Mouse (Mus musculus) thymus, postnatal 25 days (tissue): Measurements from ENCODE around the gene Vapa.
"Not testable (repeated sequence)": the region's sequence is repeated elsewhere in the genome, so short reads cannot be mapped to it uniquely, and the experiment has no call there.

Experiments
- DNase-seq: peaks from one replicate; pipeline ENCODE4 v3.0.0; 2022

The Vapa gene

DNA sequence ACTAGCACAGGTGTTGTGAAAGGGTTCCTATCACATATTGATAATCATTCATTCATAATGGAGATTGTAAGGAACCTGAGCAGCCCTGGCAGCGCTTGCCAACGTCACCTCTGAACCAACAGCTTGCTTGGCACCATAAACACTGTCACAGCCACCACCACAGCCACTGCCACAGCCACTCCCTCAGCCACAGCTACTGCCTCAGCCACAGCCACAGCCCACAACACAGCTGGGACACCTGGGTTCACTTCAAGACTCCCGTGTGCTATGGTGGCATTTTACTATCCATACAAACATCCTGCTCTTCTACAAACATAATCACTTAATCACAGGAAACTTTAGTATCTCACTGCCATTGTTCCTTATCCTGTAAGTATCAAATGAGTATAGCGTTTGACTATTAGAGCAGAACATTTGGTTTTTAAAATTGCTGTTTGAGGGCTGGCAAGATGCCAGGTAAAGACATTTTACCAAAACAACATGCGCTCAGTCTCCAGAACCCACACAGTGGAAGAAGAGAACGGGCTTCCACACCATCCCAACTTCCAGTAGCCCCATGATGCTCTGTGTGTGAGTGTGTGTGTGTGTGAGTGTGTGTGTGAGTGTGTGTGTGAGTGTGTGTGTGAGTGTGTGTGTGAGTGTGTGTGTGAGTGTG is 51.9 kb downstream of the Vapa start:
- DNase-seq: no peak

DNA sequence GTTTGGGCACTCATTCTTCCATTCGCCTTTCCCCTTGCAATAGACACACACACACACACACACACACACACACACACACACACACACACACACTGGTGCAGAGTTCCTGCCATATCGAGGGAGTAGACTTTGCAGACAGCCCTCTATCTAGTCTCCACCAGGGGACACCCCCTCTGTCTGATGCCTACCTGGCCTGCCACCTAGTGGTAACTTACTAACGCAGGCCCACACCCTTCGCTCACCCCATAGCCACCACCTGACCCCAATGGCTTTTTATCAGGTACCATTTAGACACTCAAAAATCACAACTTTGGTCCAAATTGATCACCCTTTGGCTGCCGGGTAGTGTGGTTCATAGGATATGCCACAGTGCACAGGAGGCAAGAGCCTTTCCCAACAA is 54.1 kb downstream of the Vapa start:
- DNase-seq: peak; percentile 41

DNA sequence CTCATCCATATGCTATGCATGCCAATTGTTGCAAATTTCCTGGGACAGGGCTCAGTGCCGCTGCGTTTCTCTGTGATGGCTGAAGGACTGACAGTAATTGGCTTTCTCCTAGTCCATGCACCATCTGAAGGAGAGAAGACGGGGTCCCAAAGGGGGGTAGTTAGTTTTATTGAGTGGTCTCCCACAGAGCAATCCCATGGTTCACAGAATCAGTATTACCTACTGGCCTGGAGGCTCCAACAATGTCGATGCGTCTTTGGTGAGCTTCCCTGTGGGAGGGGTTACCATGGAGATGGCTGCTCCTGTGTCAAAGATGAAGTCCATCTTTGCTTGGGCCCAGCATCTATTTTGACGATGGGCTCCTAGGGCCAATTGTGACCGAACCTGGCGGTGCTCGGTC is 54.6 kb downstream of the Vapa start:
- no peak for DNase-seq

DNA sequence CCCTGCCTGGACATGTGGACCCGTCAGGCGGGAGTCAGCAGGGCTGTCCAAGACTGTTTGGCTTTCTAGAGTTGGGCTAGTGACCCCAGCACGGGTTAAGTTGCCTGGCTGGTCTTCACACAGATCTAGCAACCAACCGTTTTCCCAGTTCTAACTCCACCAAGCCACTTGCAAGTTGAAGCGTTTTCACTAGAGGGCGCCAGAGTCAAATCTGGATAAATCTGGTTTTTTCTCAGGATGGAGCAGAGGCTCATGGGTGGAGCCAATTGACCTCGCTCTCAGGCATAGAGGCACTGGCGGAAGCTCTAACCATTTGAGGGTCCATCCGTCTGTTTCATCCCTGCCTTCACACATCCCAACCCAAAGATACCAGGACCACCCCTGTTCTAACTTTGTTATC is 55.1 kb downstream of the Vapa start:
- DNase-seq: peak; percentile 45

DNA sequence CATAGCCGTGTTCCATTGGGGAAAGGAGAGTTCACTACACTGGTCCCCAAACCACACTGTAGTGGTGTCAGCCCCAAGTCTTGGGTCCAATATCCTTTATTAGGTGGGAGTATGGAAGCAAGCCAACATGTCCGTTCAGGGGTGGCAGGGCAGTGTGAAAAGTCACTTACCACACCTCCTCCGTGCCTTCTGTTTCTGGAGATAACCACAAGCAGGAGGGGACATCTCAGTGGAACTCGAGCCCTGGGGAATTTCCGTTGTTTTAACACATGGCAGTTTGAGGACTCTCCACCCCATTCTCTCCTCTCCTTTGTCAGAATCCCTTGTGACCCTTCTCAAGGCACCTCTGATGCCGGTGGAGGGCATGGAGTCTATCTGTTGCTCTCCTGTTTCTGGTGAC is 56.1 kb downstream of the Vapa start:
- DNase-seq: no peak

DNA sequence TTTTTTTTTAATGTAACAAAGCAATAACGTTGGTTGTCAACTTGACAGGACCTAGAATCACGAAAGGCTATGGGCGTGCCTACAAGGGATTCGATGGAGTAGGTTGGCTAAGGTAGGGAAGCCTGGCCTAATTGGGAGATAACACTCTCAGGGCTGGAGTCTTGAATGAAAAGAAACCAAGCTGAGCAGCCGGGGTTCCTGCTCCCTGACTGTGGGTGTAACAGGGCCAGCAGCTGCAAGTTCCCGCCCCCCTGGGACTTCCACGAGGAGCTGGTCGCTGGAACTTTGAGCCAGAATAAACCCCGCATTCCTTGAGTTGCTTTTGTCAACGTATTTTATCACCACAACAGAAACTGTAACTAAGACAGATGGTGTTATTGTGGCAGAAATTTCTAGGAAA is 56.6 kb downstream of the Vapa start:
- DNase-seq: no peak

DNA sequence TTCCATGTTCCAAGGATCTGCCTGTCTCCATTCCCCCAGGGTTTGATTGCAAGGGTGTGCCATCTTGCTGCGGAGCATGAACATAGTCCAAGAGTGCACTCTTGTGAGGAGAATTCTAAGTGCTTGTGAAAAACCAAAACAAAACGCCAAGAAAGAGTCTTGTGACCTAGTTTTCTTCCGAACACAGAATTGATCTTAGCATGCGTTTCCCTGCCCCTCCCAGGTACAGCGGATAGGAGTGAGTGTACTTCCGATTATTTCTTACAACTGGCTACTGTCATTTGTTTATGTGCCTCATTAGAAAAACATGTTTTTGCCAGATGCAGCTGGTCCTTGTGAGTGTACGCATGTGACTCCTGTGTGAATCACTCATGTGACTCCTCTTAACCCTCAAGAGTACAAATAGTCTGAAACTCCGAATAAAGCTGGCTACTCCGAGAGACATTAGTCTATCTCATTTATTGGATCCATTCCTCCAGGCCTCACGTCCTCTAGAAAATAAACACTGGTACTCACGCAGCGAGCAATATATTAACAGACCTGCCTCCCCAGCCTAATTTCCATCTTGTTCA is 60.8 kb downstream of the Vapa start:
- DNase-seq: no peak

DNA sequence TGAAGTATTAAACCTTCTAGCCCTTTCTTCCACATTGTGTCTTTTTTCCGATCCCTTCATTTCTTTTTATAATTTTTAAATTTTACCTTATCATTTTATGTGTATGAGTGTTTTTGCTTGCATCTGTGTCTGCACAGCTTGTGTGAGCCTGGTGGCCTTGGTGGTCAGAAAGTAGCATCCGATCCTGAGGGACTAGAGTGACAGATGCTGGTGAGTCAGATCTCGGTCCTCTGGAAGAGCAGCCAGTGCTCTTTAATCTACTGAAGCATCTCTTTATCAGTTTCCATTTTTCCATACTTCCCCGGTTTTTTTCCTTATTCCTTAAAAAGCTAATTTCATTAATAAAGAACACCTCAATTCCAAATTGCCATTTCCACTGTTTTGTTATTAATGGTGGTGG is 63.0 kb downstream of the Vapa start:
- DNase-seq: no peak

DNA sequence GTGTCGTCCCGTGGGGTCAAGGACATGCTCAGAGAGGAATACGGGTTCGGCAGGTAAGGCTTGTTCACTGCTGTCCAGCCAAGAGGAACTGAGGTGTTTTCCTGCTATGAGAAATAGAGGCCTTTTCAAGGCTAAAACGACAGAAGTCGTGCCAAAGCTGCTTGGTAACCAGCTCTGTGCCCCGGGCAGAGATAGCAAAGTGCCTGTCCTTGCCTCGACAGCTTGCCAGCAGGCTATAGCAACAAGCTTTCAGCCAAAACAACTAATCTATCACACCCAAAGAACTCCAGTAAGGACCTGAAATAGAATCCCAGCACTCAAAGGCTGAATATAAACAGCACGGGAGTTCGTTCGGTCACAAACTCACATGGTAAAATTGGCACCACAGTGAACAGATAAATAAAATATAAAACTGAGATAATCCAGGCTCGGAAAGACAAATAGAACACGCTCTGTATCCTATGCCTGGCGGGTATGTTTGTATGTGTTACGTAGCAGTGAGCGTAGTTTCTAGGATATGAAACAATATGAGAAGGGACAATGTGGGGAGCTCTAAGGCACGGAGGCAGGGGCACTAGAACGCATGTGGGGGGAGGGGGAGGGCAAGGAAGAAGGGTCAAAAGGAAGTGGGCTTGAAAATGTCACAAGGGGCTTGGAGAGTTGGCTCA is 64.5 kb downstream of the Vapa start:
- no peak for DNase-seq

DNA sequence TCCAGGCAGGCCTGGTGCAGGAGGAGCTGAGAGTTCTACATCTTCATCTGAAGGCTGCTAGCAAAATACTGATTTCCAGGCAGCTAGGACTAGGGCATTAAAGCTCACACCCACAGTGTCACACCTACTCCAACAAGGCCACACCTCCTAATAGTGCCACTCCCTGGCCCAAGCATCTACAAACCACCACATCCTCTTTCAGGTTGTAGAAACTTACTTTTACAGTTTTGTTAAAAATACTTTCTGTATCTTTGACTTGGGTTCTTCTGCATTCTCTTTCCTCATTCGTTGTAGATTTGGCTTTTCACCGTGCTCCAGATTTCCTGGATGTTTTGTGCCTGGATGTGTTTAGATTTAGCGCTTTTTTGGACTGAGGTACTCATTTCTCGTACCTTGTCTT is 67.1 kb downstream of the Vapa start:
- DNase-seq: not testable (repeated sequence)

DNA sequence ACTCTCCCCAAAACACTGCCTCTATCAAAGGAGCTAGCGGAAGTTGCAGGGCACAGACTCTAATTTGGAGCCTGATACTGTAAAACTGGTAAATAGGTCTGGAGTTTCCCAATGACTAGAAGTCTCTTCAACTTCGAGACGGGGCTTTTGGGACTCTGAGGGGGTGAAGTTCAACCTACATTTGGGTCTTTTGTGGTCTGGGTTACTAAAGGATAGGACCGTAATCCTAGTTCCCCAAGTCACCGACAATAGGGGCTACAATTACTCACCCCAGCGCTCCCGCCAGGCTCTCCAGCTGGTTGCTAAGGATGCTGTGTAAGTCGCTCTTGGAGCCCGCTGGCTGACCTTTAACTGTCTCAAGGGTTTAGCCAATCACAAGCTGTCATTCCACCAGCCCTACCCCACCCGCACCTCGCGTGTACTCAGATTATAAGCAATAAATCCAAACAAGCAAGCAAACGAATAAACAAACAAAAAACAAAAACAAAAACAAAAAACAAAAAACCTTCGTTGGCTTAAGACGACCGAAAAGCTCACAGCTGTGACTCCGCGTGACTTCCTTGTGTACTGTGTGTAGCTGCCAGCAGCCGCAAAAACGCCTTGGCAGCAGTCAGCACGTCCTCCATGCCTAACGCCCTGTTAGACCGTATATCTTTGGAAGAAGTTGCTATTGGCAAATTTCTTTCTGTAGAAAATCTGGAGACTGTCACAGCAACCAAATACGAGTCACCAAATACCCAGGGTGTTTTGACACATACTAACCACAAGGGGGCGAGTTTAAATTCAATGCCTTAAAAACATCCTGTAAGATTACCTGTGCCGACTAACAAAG is 72.7 kb downstream of the Vapa start, which contains the start of gene Tmem232:
Tmem232 (minus strand) TSS at position 342 of the 832 bp plus-strand sequence.
- no peak for DNase-seq

DNA sequence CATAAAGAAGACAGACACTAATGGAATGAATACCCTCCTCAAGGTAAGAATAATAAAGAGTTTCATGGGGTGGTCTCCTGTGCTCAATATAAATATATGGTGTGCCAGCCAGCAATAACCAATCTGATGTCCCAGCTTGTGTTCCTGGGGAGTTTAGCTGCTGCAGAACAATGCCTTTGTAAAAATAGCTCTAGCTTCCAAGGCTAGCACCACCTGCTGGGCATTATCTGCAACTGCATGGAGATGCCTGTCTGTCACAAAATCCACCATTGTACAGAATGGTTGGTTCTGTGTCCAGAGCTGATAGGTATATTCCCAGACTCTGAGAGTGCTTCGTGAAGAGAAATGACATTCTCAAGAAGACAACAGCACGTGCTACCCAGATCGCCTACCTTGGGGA is 77.2 kb downstream of the Vapa start:
- peak; percentile 38 for DNase-seq

DNA sequence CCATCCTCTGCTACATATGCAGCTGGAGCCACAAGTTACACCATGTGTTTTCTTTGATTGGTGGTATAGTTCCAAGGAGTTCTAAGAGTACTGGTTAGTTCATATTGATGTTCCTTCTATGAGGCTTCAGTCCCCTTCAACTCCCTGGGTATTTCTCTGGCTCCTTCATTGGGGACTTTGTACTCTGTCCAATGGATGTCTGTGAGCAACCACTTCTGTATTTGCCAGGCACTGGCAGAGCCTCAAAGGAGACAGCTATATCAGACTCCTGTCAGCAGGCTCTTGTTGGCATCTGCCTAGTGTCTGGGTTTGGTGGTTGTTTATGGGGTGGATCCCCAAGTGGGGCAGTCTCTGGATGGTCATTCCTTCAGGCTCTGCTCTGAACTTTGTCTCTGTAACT is 81.0 kb downstream of the Vapa start:
- not testable (repeated sequence) for DNase-seq
